Mouse (Mus musculus): ENCODE measurements at regions not wholly inside any gene's neighbourhood (a gene's known extent, or its start where the extent isn't known, plus 50 kb on each side); places are given as distances from the start of the nearest gene placed in this dataset.
A peak's percentile ranks its signal among the peaks of the same experiment; 100 is the strongest.

DNA sequence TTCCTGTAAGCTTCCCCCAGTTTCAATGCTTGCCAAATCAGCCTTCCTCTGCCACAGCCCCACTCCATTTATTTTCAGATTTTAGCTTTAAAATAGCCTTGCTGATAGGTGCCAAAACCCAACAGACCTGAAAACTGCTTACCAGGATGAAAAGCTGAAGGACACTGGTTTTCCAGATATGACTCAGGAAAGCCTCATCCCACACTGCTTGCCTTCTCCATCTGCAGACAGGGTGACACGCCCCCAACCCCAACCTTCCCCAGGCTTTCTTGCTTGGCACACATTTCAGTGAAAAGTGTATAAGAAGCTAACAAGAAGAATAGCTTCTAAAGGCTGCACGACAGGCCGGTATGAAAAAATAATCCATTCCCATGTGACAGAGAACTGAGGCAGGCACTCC is 425.3 kb downstream of the Fut8 start:
- H3K27me3 ChIP-seq (replicated peaks; ENCODE audit: control insufficient read depth, insufficient read depth, low read length): no peaks in the 10 kb centered on the region
- H3K4me3 ChIP-seq (ENCODE audit: insufficient read depth, low read depth, low read length): no peak overlapping the region
- H3K4me1 ChIP-seq (ENCODE audit: control insufficient read depth, insufficient read depth, low read length): no peaks in the 10 kb centered on the region
- WGBS: 83% methylated on average over 3 of the region's 3 CpGs
- TF ChIP-seq POLR2A (IDR thresholded peaks at IDR 0.05; ENCODE audit: low read depth, low read length) (no peak), CTCF (conservative IDR thresholded peaks at IDR 0.05; ENCODE audit: insufficient read depth, insufficient read length, low read depth, low read length) (no peak)
- DNase-seq: no peak
- H3K36me3 ChIP-seq (ENCODE audit: control insufficient read depth, insufficient read depth, low read length): no peaks in the 10 kb centered on the region
- no peak overlapping the region for H3K27ac ChIP-seq (ENCODE audit: insufficient read depth, low read depth, low read length)

- Histone ChIP-seq H3K4me3 (ENCODE audit: insufficient read depth, low read depth, low read length) (no peak overlapping the region), H3K36me3 (ENCODE audit: control insufficient read depth, insufficient read depth, low read length) (no peaks in the 10 kb centered on the region), H3K4me1 (ENCODE audit: control insufficient read depth, insufficient read depth, low read length) (no peaks in the 10 kb centered on the region), H3K27ac (ENCODE audit: insufficient read depth, low read depth, low read length) (no peak overlapping the region), H3K27me3 (replicated peaks; ENCODE audit: control insufficient read depth, insufficient read depth, low read length) (no peaks in the 10 kb centered on the region)
- WGBS: 73% methylated on average over 7 of the region's 7 CpGs
- TF ChIP-seq POLR2A (IDR thresholded peaks at IDR 0.05; ENCODE audit: low read depth, low read length): no peak
- no peak for TF ChIP-seq CTCF (conservative IDR thresholded peaks at IDR 0.05; ENCODE audit: insufficient read depth, insufficient read length, low read depth, low read length)
- no peak for DNase-seq
Measured at GRCm38 (mm10) chr12:77663665-77664374, 425.9 kb downstream of the Fut8 start.

DNA sequence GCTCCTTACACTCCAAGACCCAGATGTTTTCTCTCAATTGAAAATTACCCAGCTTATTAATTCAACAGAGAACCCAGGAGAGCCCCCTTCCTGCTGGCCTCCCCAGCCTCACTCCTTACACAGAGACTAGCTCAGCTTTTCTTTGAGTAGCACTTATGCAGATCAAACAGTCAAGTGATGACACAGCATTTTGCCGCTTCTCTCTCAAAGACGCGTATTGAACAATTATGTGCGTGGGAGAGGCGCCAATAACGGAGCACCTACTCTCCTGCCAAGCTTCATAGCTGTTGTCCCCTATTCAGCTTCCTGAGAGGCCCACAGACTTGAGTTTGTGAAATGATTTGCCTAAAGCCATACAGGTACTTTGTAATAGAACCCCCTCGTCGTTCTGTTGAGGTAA is 428.5 kb downstream of the Fut8 start:
- WGBS: 74% methylated on average over 8 of the region's 8 CpGs
- Histone ChIP-seq H3K4me3 (ENCODE audit: insufficient read depth, low read depth, low read length) (no peak overlapping the region), H3K36me3 (ENCODE audit: control insufficient read depth, insufficient read depth, low read length) (no peaks in the 10 kb centered on the region), H3K27me3 (replicated peaks; ENCODE audit: control insufficient read depth, insufficient read depth, low read length) (no peaks in the 10 kb centered on the region), H3K4me1 (ENCODE audit: control insufficient read depth, insufficient read depth, low read length) (no peaks in the 10 kb centered on the region), H3K27ac (ENCODE audit: insufficient read depth, low read depth, low read length) (no peak overlapping the region)
- no peak for TF ChIP-seq CTCF (conservative IDR thresholded peaks at IDR 0.05; ENCODE audit: insufficient read depth, insufficient read length, low read depth, low read length)
- TF ChIP-seq POLR2A (IDR thresholded peaks at IDR 0.05; ENCODE audit: low read depth, low read length): no peak
- no peak for DNase-seq

DNA sequence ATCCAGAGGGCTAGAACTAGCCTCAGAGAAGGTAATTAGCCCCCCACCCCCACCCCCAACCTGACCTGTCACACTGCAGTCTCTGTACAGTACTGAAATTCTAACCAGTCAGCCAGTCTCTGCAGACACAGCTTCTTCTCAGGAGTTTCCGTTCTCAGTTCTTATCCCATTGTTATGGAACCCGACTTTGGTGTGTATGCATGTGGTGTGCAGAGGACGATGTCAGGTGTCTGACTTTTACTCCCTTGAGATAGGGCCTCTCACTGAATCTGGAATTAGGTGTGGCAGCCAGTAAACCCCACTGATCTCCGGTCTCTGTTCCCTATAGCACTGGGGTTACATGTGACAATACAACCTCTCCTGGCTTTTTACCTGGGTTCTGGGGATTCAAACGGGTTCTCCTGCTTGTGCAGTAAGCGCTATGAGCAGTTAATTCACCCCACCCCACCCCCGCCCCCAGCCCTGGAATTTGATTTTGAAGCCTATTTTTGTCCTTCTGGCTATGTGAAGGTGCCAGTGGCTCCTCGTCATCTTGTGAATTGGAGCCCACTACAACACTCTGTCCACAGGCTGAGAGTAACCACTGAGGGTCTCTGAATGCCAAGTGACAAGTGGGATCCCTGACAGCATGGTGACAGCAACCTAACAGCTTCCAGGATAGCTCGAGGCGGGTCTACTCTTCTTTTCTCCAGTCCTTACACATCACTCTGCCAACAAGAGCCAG is 429.4 kb downstream of the Fut8 start:
- TF ChIP-seq POLR2A (IDR thresholded peaks at IDR 0.05; ENCODE audit: low read depth, low read length) (no peak), CTCF (conservative IDR thresholded peaks at IDR 0.05; ENCODE audit: insufficient read depth, insufficient read length, low read depth, low read length) (no peak)
- no peak for DNase-seq
- 81% methylated on average over 10 of the region's 10 CpGs for WGBS
- no peaks in the 10 kb centered on the region for H3K36me3 ChIP-seq (ENCODE audit: control insufficient read depth, insufficient read depth, low read length)
- H3K27me3 ChIP-seq (replicated peaks; ENCODE audit: control insufficient read depth, insufficient read depth, low read length): no peaks in the 10 kb centered on the region
- no peaks in the 10 kb centered on the region for H3K4me1 ChIP-seq (ENCODE audit: control insufficient read depth, insufficient read depth, low read length)
- no peak overlapping the region for H3K4me3 ChIP-seq (ENCODE audit: insufficient read depth, low read depth, low read length)
- H3K27ac ChIP-seq (ENCODE audit: insufficient read depth, low read depth, low read length): no peak overlapping the region

GRCm38 (mm10) chr12:77667875-77668204 is 429.9 kb downstream of the Fut8 start:
- DNase-seq: peak; percentile 52
- H3K4me1 ChIP-seq (ENCODE audit: control insufficient read depth, insufficient read depth, low read length): no peaks in the 10 kb centered on the region
- WGBS: 9% methylated on average over 6 of the region's 6 CpGs
- no peak for TF ChIP-seq POLR2A (IDR thresholded peaks at IDR 0.05; ENCODE audit: low read depth, low read length)
- TF ChIP-seq CTCF (conservative IDR thresholded peaks at IDR 0.05; ENCODE audit: insufficient read depth, insufficient read length, low read depth, low read length): peak; percentile 74
- H3K27ac ChIP-seq (ENCODE audit: insufficient read depth, low read depth, low read length): no peak overlapping the region
- no peaks in the 10 kb centered on the region for H3K36me3 ChIP-seq (ENCODE audit: control insufficient read depth, insufficient read depth, low read length)
- H3K4me3 ChIP-seq (ENCODE audit: insufficient read depth, low read depth, low read length): no peak overlapping the region
- H3K27me3 ChIP-seq (replicated peaks; ENCODE audit: control insufficient read depth, insufficient read depth, low read length): no peaks in the 10 kb centered on the region

DNA sequence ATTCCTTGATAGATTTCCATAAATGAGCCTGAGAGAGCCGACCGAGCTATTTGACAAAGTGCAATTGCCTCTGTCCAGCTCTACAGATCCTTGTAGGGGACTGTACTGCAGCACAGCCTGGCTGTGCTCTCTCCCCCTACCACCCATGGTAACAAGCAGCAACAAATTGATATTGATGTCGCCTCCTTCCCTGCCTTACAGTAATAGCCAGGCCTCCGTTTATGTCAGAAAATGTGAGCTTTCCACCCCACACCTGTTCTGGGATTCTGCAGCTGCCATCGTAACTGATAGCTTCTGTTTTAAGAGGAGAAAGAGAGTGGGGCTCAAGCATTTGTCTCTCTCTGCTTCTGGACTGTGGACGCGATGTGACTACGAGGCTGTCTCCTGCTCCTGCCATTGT is 432.6 kb downstream of the Fut8 start:
- Histone ChIP-seq H3K27me3 (replicated peaks; ENCODE audit: control insufficient read depth, insufficient read depth, low read length) (no peaks in the 10 kb centered on the region), H3K36me3 (ENCODE audit: control insufficient read depth, insufficient read depth, low read length) (no peaks in the 10 kb centered on the region), H3K4me3 (ENCODE audit: insufficient read depth, low read depth, low read length) (no peak overlapping the region), H3K4me1 (ENCODE audit: control insufficient read depth, insufficient read depth, low read length) (no peaks in the 10 kb centered on the region), H3K27ac (ENCODE audit: insufficient read depth, low read depth, low read length) (no peak overlapping the region)
- no peak for DNase-seq
- TF ChIP-seq POLR2A (IDR thresholded peaks at IDR 0.05; ENCODE audit: low read depth, low read length): no peak
- no peak for TF ChIP-seq CTCF (conservative IDR thresholded peaks at IDR 0.05; ENCODE audit: insufficient read depth, insufficient read length, low read depth, low read length)
- WGBS: 79% methylated on average over 8 of the region's 8 CpGs

- Histone ChIP-seq H3K36me3 (ENCODE audit: control insufficient read depth, insufficient read depth, low read length) (no peaks in the 10 kb centered on the region), H3K4me1 (ENCODE audit: control insufficient read depth, insufficient read depth, low read length) (no peaks in the 10 kb centered on the region), H3K27ac (ENCODE audit: insufficient read depth, low read depth, low read length) (no peak overlapping the region), H3K4me3 (ENCODE audit: insufficient read depth, low read depth, low read length) (no peak overlapping the region), H3K27me3 (replicated peaks; ENCODE audit: control insufficient read depth, insufficient read depth, low read length) (no peaks in the 10 kb centered on the region)
- no peak for DNase-seq
- 52% methylated on average over 2 of the region's 2 CpGs for WGBS
- no peak for TF ChIP-seq CTCF (conservative IDR thresholded peaks at IDR 0.05; ENCODE audit: insufficient read depth, insufficient read length, low read depth, low read length)
- TF ChIP-seq POLR2A (IDR thresholded peaks at IDR 0.05; ENCODE audit: low read depth, low read length): no peak
Measured at GRCm38 (mm10) chr12:77674352-77674751, 436.4 kb downstream of the Fut8 start.
